Mouse (Mus musculus) liver, embryonic 14.5 days (tissue): Measurements from ENCODE around the gene Slc26a9.

ENCODE experiments used
- CTCF ChIP-seq: IDR thresholded peaks from 2 replicates; pipeline ENCODE4 v1.5.1; 2016; ENCODE audit warnings: antibody characterized with exemption, low read depth, control low read depth
- EP300 ChIP-seq: IDR thresholded peaks from 2 replicates; pipeline ENCODE4 v1.6.1; 2016; ENCODE audit warnings: antibody characterized with exemption, low read depth

- TF ChIP-seq CTCF (no peak), EP300 (no peak)
These were observed 68.2 kb downstream of the Slc26a9 start for GRCm38 (mm10) chr1:131812006-131812405.
